Mouse (Mus musculus) cerebellum, adult 2 months (tissue): ENCODE measurements at regions not wholly inside any gene's neighbourhood (a gene's known extent, or its start where the extent isn't known, plus 50 kb on each side); places are given as distances from the start of the nearest gene placed in this dataset.
A peak's percentile ranks its signal among the peaks of the same experiment; 100 is the strongest.

ENCODE experiments used
- DNase-seq, 2 experiments: peaks; one replicate each; pipeline ENCODE4 v3.0.0; 2021
- H3K27ac ChIP-seq: fragments of 200-500 bp; 2 replicates; pipeline ENCODE4 v1.5.1; 2012; ENCODE audit warnings: low read length, control low read depth, inconsistent platforms; ENCODE audit not compliant: insufficient read depth
- H3K27me3 ChIP-seq: fragments of 200-500 bp; 2 replicates; pipeline ENCODE4 v1.6.1; 2012; ENCODE audit warnings: inconsistent platforms, mild to moderate bottlenecking, low read length, moderate library complexity; ENCODE audit not compliant: control insufficient read depth, insufficient read depth
- H3K4me1 ChIP-seq: fragments of 200-500 bp; 2 replicates; pipeline ENCODE4 v1.6.1; 2011; ENCODE audit warnings: low read length; ENCODE audit not compliant: control insufficient read depth, insufficient read depth
- H3K4me3 ChIP-seq: fragments of 200-500 bp; replicated peaks from 2 replicates; pipeline ENCODE3; 2011; ENCODE audit warnings: mild to moderate bottlenecking, low read depth, low read length, control low read depth; ENCODE audit not compliant: insufficient read depth
- CTCF ChIP-seq: fragments of 200-500 bp; IDR thresholded peaks from 2 replicates; pipeline ENCODE4 v1.5.1; 2011; ENCODE audit warnings: low read depth, mild to moderate bottlenecking, control low read depth, low read length, moderate library complexity, borderline replicate concordance; ENCODE audit not compliant: insufficient read depth
- POLR2A ChIP-seq: fragments of 200-500 bp; IDR thresholded peaks from 2 replicates; pipeline ENCODE4 v1.6.1; 2011; ENCODE audit warnings: low read length, control low read depth, borderline replicate concordance; ENCODE audit not compliant: insufficient read depth
- WGBS: fragments of 180-500 bp; shearing (Covaris S2); methylation state at CpG from one replicate; pipeline ENCODE4 v1.1.7; 2018; 5-methylcytosine and 5-hydroxymethylcytosine counted together

GRCm38 (mm10) chr5:55885658-55886312 lies 1832.0 kb upstream of the Pcdh7 start:
- peak; percentile 9 to 54 for DNase-seq
- H3K4me3 ChIP-seq, result no peak overlapping the region
- H3K4me1 ChIP-seq, result no peaks in the 10 kb centered on the region; the same call in 1 of the 2 replicates
- TF ChIP-seq POLR2A, result no peak
- no peak for TF ChIP-seq CTCF
- no peaks in the 10 kb centered on the region for H3K27me3 ChIP-seq
- WGBS, result 12% methylated on average over 8 of the region's 8 CpGs
- H3K27ac ChIP-seq, result no peak overlapping the region

- no peak overlapping the region for H3K4me3 ChIP-seq
- H3K27me3 ChIP-seq, result no peaks in the 10 kb centered on the region
- no peaks in the 10 kb centered on the region for H3K4me1 ChIP-seq
- no peak for TF ChIP-seq CTCF
- no peak for TF ChIP-seq POLR2A
- WGBS, result 88% methylated on average over 1 of the region's 1 CpGs
- no peak overlapping the region for H3K27ac ChIP-seq
- DNase-seq, result no peak
These were observed 1825.9 kb upstream of the Pcdh7 start for GRCm38 (mm10) chr5:55891729-55892308.

DNA sequence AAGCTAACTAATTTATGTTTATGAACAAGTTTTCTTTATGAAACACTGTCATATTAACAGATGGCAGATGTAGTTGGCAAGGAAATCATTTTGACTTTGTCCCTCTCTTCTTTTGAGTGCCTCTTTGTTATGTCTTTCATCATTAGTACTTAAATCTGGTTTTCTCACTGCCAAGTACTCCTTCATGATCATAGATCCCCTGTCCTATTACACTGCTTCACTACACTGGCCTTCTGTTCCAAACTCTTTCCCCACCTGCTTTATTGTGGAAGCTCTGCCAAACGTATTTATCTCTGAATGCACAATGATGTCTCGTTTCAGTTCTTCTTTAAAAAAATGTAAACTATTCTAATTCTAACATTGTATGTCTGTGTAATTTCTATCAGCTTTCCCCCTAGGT lies 1776.3 kb upstream of the Pcdh7 start:
- no peaks in the 10 kb centered on the region for H3K27me3 ChIP-seq
- H3K27ac ChIP-seq, result no peak overlapping the region
- H3K4me1 ChIP-seq, result no peaks in the 10 kb centered on the region
- TF ChIP-seq POLR2A, result no peak
- no peak for TF ChIP-seq CTCF
- 8% methylated on average over 2 of the region's 2 CpGs for WGBS
- DNase-seq, result no peak
- no peak overlapping the region for H3K4me3 ChIP-seq

- no peak for TF ChIP-seq CTCF
- TF ChIP-seq POLR2A, result no peak
- DNase-seq, result no peak
- Histone ChIP-seq H3K27ac (no peak overlapping the region), H3K27me3 (no peaks in the 10 kb centered on the region), H3K4me3 (no peak overlapping the region), H3K4me1 (no peaks in the 10 kb centered on the region)
- WGBS, result 86% methylated on average over 2 of the region's 2 CpGs
These were observed 1741.3 kb upstream of the Pcdh7 start for GRCm38 (mm10) chr5:55976505-55976904.

DNA sequence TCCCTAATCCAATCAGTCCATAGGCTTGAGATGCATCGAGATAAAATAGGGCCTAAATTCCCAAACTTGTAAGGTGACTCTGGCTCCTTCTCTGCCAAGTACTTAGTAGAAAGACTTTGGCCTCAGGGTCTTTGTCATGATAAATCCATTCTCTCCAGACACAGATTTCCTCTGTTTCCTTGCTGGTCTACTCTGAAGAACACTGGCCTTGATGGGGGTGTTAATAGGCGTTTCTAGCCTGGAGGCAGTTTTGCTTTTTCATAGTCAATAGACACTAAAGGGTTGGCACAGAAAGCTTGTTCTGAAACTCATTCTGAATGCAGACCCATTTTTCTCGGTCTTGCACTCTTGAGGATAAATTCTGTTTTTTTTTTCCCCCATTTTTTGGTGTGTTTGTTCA lies 1709.9 kb upstream of the Pcdh7 start:
- no peak for DNase-seq
- Histone ChIP-seq H3K27ac (no peak overlapping the region), H3K4me1 (no peaks in the 10 kb centered on the region), H3K27me3 (no peaks in the 10 kb centered on the region), H3K4me3 (no peak overlapping the region)
- 48% methylated on average over 3 of the region's 3 CpGs for WGBS
- TF ChIP-seq POLR2A (no peak), CTCF (no peak)

DNA sequence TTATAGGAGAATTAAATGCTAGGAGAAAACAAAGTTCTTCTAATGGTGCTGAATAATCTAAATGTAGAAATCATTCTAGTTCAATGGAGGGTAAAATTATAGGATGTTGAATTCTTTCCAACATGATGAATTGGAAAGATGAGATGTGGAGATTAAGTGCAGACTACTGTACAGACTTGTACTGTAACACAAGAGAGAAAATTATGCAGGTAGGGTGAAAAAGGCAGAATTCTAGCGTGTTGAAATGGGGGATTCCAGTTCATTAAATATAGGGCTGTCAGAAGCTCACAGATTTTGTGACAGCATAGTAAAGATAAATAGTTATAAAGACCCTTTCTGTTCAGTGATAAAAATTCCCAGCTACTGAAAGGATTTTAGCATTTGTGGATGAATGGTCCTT lies 1697.3 kb upstream of the Pcdh7 start:
- DNase-seq, result no peak
- Histone ChIP-seq H3K27me3 (no peaks in the 10 kb centered on the region), H3K4me3 (no peak overlapping the region), H3K4me1 (no peaks in the 10 kb centered on the region), H3K27ac (no peak overlapping the region)
- WGBS, result 22% methylated on average over 1 of the region's 1 CpGs
- TF ChIP-seq CTCF (no peak), POLR2A (no peak)
